Mouse (Mus musculus) liver, embryonic 13.5 days (tissue): Measurements from ENCODE around the gene Hsd17b11. TPM values are rescaled to one million over a fixed set of nuclear protein-coding genes. Genes with fewer than 3 reads are reported as not detected.

Experiments used
- ATAC-seq: fragments of 200-750 bp; cut with Nextera tagmentation; 2 replicates; pipeline ENCODE4 v1.8.0; 2017; ENCODE audit warnings: low read depth, mild to moderate bottlenecking, moderate number of reproducible peaks, moderate library complexity
- DNase-seq: peaks from one replicate; pipeline ENCODE4 v3.0.0; 2022
- H3K27ac ChIP-seq: fragments of 300-500 bp; sonication (generic); 2 replicates; pipeline ENCODE4 v1.5.1; 2015; ENCODE audit warnings: moderate library complexity, mild to moderate bottlenecking, inconsistent platforms
- H3K27me3 ChIP-seq: fragments of 300-500 bp; sonication (generic); 2 replicates; pipeline ENCODE4 v1.6.1; 2015; ENCODE audit warnings: mild to moderate bottlenecking, inconsistent platforms
- H3K36me3 ChIP-seq: fragments of 300-500 bp; sonication (generic); 2 replicates; pipeline ENCODE4 v1.6.1; 2015; ENCODE audit warnings: mild to moderate bottlenecking, inconsistent platforms
- H3K4me1 ChIP-seq: fragments of 300-500 bp; sonication (generic); replicated peaks from 2 replicates; pipeline ENCODE4 v1.6.1; 2015; ENCODE audit warnings: inconsistent platforms
- H3K4me2 ChIP-seq: fragments of 300-500 bp; sonication (generic); 2 replicates; pipeline ENCODE4 v1.6.1; 2015; ENCODE audit warnings: inconsistent platforms, mild to moderate bottlenecking, moderate library complexity
- H3K4me3 ChIP-seq: fragments of 300-500 bp; sonication (generic); replicated peaks from 2 replicates; pipeline ENCODE4 v1.5.1; 2015; ENCODE audit warnings: mild to moderate bottlenecking, inconsistent platforms
- H3K9ac ChIP-seq: fragments of 300-500 bp; sonication (generic); 2 replicates; pipeline ENCODE4 v1.6.1; 2015; ENCODE audit warnings: mild to moderate bottlenecking, inconsistent platforms
- H3K9me3 ChIP-seq: fragments of 300-500 bp; sonication (generic); replicated peaks from 2 replicates; pipeline ENCODE4 v1.6.1; 2016; ENCODE audit warnings: inconsistent platforms
- WGBS: fragments of 180-500 bp; shearing (Covaris S2); methylation state at CpG from one replicate; pipeline ENCODE4 v1.1.7; 2015; ENCODE audit not compliant: insufficient replicate concordance; 5-methylcytosine and 5-hydroxymethylcytosine counted together
- polyA plus RNA-seq: library from polyadenylated mRNA; unstranded; fragments of >200 nt; fragmentation: Nextera tagmentation; extraction: Ambion mirVana; gene quantifications from 2 replicates; pipeline ENCODE4 v1.2.1, GENCODE M21; 2015

Gene Hsd17b11
- 2.1 and 2.6 TPM in 2 replicates for polyA plus RNA-seq

- Histone ChIP-seq H3K36me3 (0 out of 2 replicates have a peak, but pooled peaks cover 11% of the 10 kb centered on the region), H3K9ac (peak within 1 kb of the TSS; percentile 69), H3K4me1 (peaks cover 51% of the 10 kb centered on the region), H3K27ac (peak within 1 kb of the TSS; percentile 65), H3K27me3 (no peaks in the 10 kb centered on the region), H3K4me2 (peak within 1 kb of the TSS; percentile 71), H3K4me3 (peak within 1 kb of the TSS; percentile 64), H3K9me3 (no peaks in the 10 kb centered on the region)
- 1% methylated on average over 31 of the region's 31 CpGs for WGBS
- ATAC-seq (peak; percentile 90), DNase-seq (peak; percentile 45)
Observed at GRCm38 (mm10) chr5:104021597-104022378, at the start of gene Hsd17b11. TSS of gene Hsd17b11 (minus strand) at chr5:104021919.

DNA sequence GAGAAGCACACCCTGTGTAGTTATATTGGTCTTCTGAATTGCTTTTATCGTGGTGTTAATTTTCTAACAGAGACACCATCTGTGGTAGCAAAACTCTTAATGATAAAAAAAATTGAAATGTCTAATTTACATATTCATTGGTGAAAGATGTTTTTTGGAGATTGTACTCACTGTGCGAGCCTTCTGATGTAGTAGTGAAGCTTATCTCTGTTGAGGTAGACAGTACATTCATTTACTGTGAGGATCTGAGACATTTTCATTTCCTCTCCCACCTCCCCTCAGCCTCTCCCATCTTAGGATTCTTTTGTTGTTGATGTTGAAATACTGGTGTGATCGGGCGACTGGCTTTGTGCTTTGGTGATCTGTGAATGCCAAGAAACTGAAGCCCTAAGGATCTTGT, 49.3 kb upstream of the Hsd17b11 start:
- Histone ChIP-seq H3K4me2 (no peak overlapping the region), H3K9ac (no peak overlapping the region), H3K4me1 (peaks cover 11% of the 10 kb centered on the region), H3K4me3 (no peak overlapping the region), H3K27ac (no peak overlapping the region), H3K9me3 (no peaks in the 10 kb centered on the region), H3K36me3 (no peaks in the 10 kb centered on the region), H3K27me3 (peaks cover 16% of the 10 kb centered on the region)
- 54% methylated on average over 4 of the region's 4 CpGs for WGBS
- ATAC-seq (peak; percentile 57; the same call in 1 of the 2 replicates), DNase-seq (no peak)

- DNase-seq (no peak), ATAC-seq (no peak)
- Histone ChIP-seq H3K36me3 (peaks cover 11% of the 10 kb centered on the region), H3K4me3 (no peak overlapping the region), H3K9ac (no peak overlapping the region), H3K9me3 (no peaks in the 10 kb centered on the region), H3K4me1 (peaks cover 15% of the 10 kb centered on the region), H3K27me3 (no peaks in the 10 kb centered on the region), H3K27ac (no peak overlapping the region), H3K4me2 (no peak overlapping the region)
- WGBS: 73% methylated on average over 7 of the region's 7 CpGs
Observed at GRCm38 (mm10) chr5:104068751-104069150, 47.0 kb upstream of the Hsd17b11 start.

- H3K4me3 ChIP-seq: peak overlapping the region; percentile 16; the same call in 1 of the 2 replicates
Observed at GRCm38 (mm10) chr5:104062773-104063551, 41.2 kb upstream of the Hsd17b11 start.

DNA sequence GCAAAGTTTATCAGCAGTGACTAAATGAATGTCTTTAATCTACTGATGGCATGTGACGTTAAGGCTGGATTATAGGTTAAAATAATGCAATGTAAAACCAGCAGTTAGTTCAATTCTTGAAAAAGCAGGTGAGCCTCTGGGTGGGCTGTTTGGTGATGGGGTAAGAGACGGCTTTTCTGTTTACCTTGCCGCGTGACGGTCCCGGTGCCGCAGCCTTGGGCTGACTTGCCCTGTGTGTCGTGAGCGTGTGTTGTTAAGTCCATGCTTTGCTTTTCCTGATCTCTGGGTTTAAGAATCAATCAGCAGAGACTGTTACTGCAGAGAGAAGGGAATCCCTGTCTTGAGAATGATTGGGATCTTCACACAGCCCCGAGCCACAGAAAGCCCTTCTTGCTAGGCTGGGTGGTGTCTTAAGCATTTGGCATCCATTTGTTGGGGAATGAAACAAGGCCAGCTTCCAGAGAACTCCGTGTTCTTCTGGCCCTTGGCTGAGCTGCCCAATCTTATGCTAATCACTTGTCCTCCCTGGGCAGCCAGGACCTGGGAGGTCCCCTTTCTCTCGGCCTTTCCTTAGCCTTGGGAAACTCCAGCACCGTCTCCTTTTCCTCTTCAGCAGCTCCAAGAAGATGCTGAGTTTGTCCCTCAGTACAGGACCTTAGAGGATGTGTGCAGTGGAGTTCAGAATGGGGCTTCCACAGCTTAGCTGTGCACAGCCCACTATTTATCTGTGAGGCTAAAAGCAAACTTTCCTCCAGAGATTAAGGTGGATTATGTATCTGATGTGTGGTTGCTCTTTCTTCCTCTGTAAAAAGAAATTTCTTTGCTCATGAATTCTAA, 40.4 kb upstream of the Hsd17b11 start:
- peak overlapping the region; percentile 65 for H3K4me2 ChIP-seq
- peaks cover 40% of the 10 kb centered on the region for H3K4me1 ChIP-seq
- H3K27ac ChIP-seq: peak overlapping the region; percentile 95
- H3K27me3 ChIP-seq: no peaks in the 10 kb centered on the region
- DNase-seq: no peak
- H3K9me3 ChIP-seq: no peaks in the 10 kb centered on the region
- WGBS: 79% methylated on average over 13 of the region's 13 CpGs
- H3K9ac ChIP-seq: peak overlapping the region; percentile 68
- H3K36me3 ChIP-seq: peaks cover 70% of the 10 kb centered on the region
- peak; percentile 68 for ATAC-seq
- peak overlapping the region; percentile 5; the same call in 1 of the 2 replicates for H3K4me3 ChIP-seq

More at GRCm38 (mm10) chr5:104062773-104063551, 41.2 kb upstream of the Hsd17b11 start:
- DNase-seq (peak; percentile 61), ATAC-seq (peak; percentile 100)
- Histone ChIP-seq H3K9ac (peak overlapping the region; percentile 68), H3K27ac (peak overlapping the region; percentile 95), H3K4me2 (peak overlapping the region; percentile 65), H3K27me3 (no peaks in the 10 kb centered on the region), H3K36me3 (peaks cover 64% of the 10 kb centered on the region), H3K4me1 (peaks cover 32% of the 10 kb centered on the region), H3K9me3 (no peaks in the 10 kb centered on the region)
- 48% methylated on average over 11 of the region's 11 CpGs for WGBS

- WGBS: 87% methylated on average over 5 of the region's 5 CpGs
- Histone ChIP-seq H3K36me3 (peaks cover 80% of the 10 kb centered on the region), H3K4me3 (no peak overlapping the region), H3K4me2 (no peak overlapping the region), H3K27ac (peak overlapping the region; percentile 48), H3K9me3 (no peaks in the 10 kb centered on the region), H3K9ac (no peak overlapping the region), H3K27me3 (no peaks in the 10 kb centered on the region), H3K4me1 (peaks cover 56% of the 10 kb centered on the region)
- ATAC-seq: no peak
- no peak for DNase-seq
Observed at GRCm38 (mm10) chr5:104060429-104060828, 38.7 kb upstream of the Hsd17b11 start.

- Histone ChIP-seq H3K4me2 (no peak overlapping the region), H3K4me3 (no peak overlapping the region), H3K36me3 (peaks cover 73% of the 10 kb centered on the region), H3K27ac (peak overlapping the region; percentile 48), H3K4me1 (peaks cover 64% of the 10 kb centered on the region), H3K9ac (no peak overlapping the region), H3K27me3 (no peaks in the 10 kb centered on the region), H3K9me3 (no peaks in the 10 kb centered on the region)
- ATAC-seq (no peak), DNase-seq (no peak)
- 80% methylated on average over 9 of the region's 9 CpGs for WGBS
Observed at GRCm38 (mm10) chr5:104059628-104060027, 37.9 kb upstream of the Hsd17b11 start.

GRCm38 (mm10) chr5:104058021-104058420, 36.3 kb upstream of the Hsd17b11 start:
- Histone ChIP-seq H3K27me3 (no peaks in the 10 kb centered on the region), H3K27ac (0 out of 2 replicates have a peak overlapping the region, but pooled peaks have one; percentile 20), H3K4me1 (peaks cover 69% of the 10 kb centered on the region), H3K4me2 (no peak overlapping the region), H3K9ac (no peak overlapping the region), H3K9me3 (no peaks in the 10 kb centered on the region), H3K36me3 (peaks cover 65% of the 10 kb centered on the region), H3K4me3 (no peak overlapping the region)
- ATAC-seq: no peak
- WGBS: 63% methylated on average over 15 of the region's 15 CpGs
- DNase-seq: no peak

DNA sequence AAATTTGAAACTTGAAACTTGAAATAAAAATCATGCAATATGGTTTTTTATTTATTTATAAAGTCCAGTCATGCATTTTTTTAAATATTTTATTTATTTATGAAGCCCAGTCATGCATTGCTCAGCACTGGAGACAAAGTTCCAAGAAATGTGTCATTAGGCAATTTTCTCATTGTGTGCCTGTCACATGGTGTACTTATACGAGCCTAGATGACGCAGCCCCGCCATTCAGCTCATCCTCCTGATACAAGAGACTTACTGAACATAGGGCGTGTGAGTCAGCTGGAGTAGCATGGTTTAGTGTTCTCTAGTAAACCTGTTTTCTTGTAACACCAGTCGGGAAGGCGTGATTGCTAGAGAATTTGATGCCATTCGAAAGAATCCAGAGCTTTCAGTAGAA, 34.6 kb upstream of the Hsd17b11 start:
- no peak overlapping the region for H3K4me2 ChIP-seq
- no peak for ATAC-seq

GRCm38 (mm10) chr5:104055816-104056215, 34.1 kb upstream of the Hsd17b11 start:
- H3K4me1 ChIP-seq: peaks cover 60% of the 10 kb centered on the region
- peaks cover 69% of the 10 kb centered on the region for H3K36me3 ChIP-seq
- H3K9me3 ChIP-seq: no peaks in the 10 kb centered on the region
- H3K9ac ChIP-seq: 0 out of 2 replicates have a peak overlapping the region, but pooled peaks have one; percentile 34
- ATAC-seq: peak; percentile 19; the same call in 1 of the 2 replicates
- no peak overlapping the region for H3K4me3 ChIP-seq
- H3K27ac ChIP-seq: peak overlapping the region; percentile 85
- no peak for DNase-seq
- 41% methylated on average over 4 of the region's 4 CpGs for WGBS
- no peaks in the 10 kb centered on the region for H3K27me3 ChIP-seq
- peak overlapping the region; percentile 40 for H3K4me2 ChIP-seq

More for the DNA sequence above, 34.6 kb upstream of the Hsd17b11 start:
- Histone ChIP-seq H3K4me1 (peaks cover 60% of the 10 kb centered on the region), H3K36me3 (peaks cover 69% of the 10 kb centered on the region), H3K4me3 (no peak overlapping the region), H3K9ac (no peak overlapping the region), H3K27me3 (no peaks in the 10 kb centered on the region), H3K9me3 (no peaks in the 10 kb centered on the region), H3K27ac (peak overlapping the region; percentile 73)
- no peak for DNase-seq
- 78% methylated on average over 7 of the region's 7 CpGs for WGBS
